Mouse (Mus musculus): ENCODE results near the gene Plxnb1. TPM values are rescaled to one million over a fixed set of nuclear protein-coding genes. Genes with fewer than 3 reads are reported as not detected.

The Plxnb1 gene
- total and polyA plus RNA-seq, 2 experiments from 2014 or later = 11.1 to 73.2 TPM

GRCm38 (mm10) chr9:109161941-109162340 is 66.8 kb downstream of the Plxnb1 start, which contains the start of gene Fbxw21:
Gene Fbxw21, minus strand, starts transcription at chr9:109162041.
- WGBS = 68% methylated on average over 3 of the region's 3 CpGs
- no peaks in the 10 kb centered on the region for H3K36me3 ChIP-seq (ENCODE audit: insufficient read depth, low read length)
- ATAC-seq (ENCODE audit: low FRiP score) (no peak), DNase-seq (ENCODE audit: low spot score) (no peak)
- no peak within 1 kb of the TSS for H3K27ac ChIP-seq (ENCODE audit: low read depth, low read length)
- H3K4me1 ChIP-seq (ENCODE audit: insufficient read depth, low read length) = no peaks in the 10 kb centered on the region
- no peaks in the 10 kb centered on the region for H3K27me3 ChIP-seq (ENCODE audit: insufficient read depth, low read length)
- TF ChIP-seq CTCF (IDR thresholded peaks at IDR 0.05) = no peak
- no peak within 1 kb of the TSS for H3K4me2 ChIP-seq (ENCODE audit: low read depth, low read length, poor library complexity, severe bottlenecking)
- H3K4me3 ChIP-seq (ENCODE audit: low read depth, low read length) = no peak within 1 kb of the TSS
- no peak within 1 kb of the TSS for H3K9ac ChIP-seq (replicated peaks; ENCODE audit: low read length, poor library complexity, severe bottlenecking)
- H3K9me3 ChIP-seq (ENCODE audit: low read length) = no peaks in the 10 kb centered on the region

DNA sequence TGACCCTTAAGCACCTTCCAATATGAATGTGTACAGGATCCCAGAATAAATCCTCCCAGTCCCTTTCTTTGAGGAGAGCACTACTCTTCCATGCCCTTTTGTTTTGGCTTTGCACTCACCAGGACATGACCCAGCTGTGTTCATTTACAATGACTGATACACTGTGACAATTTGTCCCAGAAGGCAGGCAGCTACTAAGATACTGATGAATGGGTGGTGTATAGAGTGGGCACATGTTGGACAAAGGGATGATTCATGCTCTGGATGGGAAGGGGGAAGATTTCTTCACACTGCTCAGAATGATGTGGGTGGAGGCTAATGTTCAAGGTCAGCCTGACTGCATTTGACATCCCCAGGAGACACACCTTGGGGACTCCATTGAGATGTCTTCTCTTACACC is 72.1 kb downstream of the Plxnb1 start:
- ATAC-seq (ENCODE audit: low FRiP score) (no peak), DNase-seq (ENCODE audit: low spot score) (no peak)
- H3K9ac ChIP-seq (replicated peaks; ENCODE audit: low read length, poor library complexity, severe bottlenecking) = no peak overlapping the region
- no peak overlapping the region for H3K4me2 ChIP-seq (ENCODE audit: low read depth, low read length, poor library complexity, severe bottlenecking)
- no peak overlapping the region for H3K27ac ChIP-seq (ENCODE audit: low read depth, low read length)
- H3K4me3 ChIP-seq (ENCODE audit: low read depth, low read length) = no peak overlapping the region
- no peaks in the 10 kb centered on the region for H3K4me1 ChIP-seq (ENCODE audit: insufficient read depth, low read length)
- no peak for TF ChIP-seq CTCF (IDR thresholded peaks at IDR 0.05)
- no peaks in the 10 kb centered on the region for H3K27me3 ChIP-seq (ENCODE audit: insufficient read depth, low read length)
- no peaks in the 10 kb centered on the region for H3K36me3 ChIP-seq (ENCODE audit: insufficient read depth, low read length)
- no peaks in the 10 kb centered on the region for H3K9me3 ChIP-seq (ENCODE audit: low read length)

Other genes with a start within 250 kb of the Plxnb1 start
- 18.0 and 20.2 TPM in 2 replicates for gene Slc26a6, start 242.1 kb upstream of the Plxnb1 start, total RNA-seq (2014; rRNA removed)
- gene Slc26a6, start 242.1 kb upstream of the Plxnb1 start, polyA plus RNA-seq (2015; fragmentation: Nextera tagmentation; extraction: Ambion mirVana) = 23.8 and 24.6 TPM in 2 replicates
- 0.88 and 1.6 TPM in 2 replicates for gene Tmem89, start 180.8 kb upstream of the Plxnb1 start, total RNA-seq (2014; rRNA removed)
- gene Tmem89, start 180.8 kb upstream of the Plxnb1 start, polyA plus RNA-seq (2015; fragmentation: Nextera tagmentation; extraction: Ambion mirVana) = 0.18 and 0.21 TPM in 2 replicates
- 407 and 456 TPM in 2 replicates for gene Uqcrc1, start 158.8 kb upstream of the Plxnb1 start, total RNA-seq (2014; rRNA removed)
- 522 and 562 TPM in 2 replicates for gene Uqcrc1, start 158.8 kb upstream of the Plxnb1 start, polyA plus RNA-seq (2015; fragmentation: Nextera tagmentation; extraction: Ambion mirVana)
- gene Col7a1, start 141.8 kb upstream of the Plxnb1 start, total RNA-seq (2014; rRNA removed) = 1.7 and 4.5 TPM in 2 replicates
- gene Col7a1, start 141.8 kb upstream of the Plxnb1 start, polyA plus RNA-seq (2015; fragmentation: Nextera tagmentation; extraction: Ambion mirVana) = 0.71 and 1.5 TPM in 2 replicates
- gene Ucn2, start 109.4 kb upstream of the Plxnb1 start, total RNA-seq (2014; rRNA removed) = not detected in 2 replicates
- gene Ucn2, start 109.4 kb upstream of the Plxnb1 start, polyA plus RNA-seq (2015; fragmentation: Nextera tagmentation; extraction: Ambion mirVana) = not detected in 2 replicates
- gene Pfkfb4, start 103.6 kb upstream of the Plxnb1 start, total RNA-seq (2014; rRNA removed) = 46.1 and 51.7 TPM in 2 replicates
- 24.1 and 28.6 TPM in 2 replicates for gene Pfkfb4, start 103.6 kb upstream of the Plxnb1 start, polyA plus RNA-seq (2015; fragmentation: Nextera tagmentation; extraction: Ambion mirVana)
- 79.7 and 80.6 TPM in 2 replicates for gene Shisa5, start 56.8 kb upstream of the Plxnb1 start, total RNA-seq (2014; rRNA removed)
- gene Shisa5, start 56.8 kb upstream of the Plxnb1 start, polyA plus RNA-seq (2015; fragmentation: Nextera tagmentation; extraction: Ambion mirVana) = 75.0 and 89.3 TPM in 2 replicates
- gene Trex1, start 35.7 kb upstream of the Plxnb1 start, total RNA-seq (2014; rRNA removed) = 22.5 and 28.1 TPM in 2 replicates
- gene Trex1, start 35.7 kb upstream of the Plxnb1 start, polyA plus RNA-seq (2015; fragmentation: Nextera tagmentation; extraction: Ambion mirVana) = 14.8 and 18.6 TPM in 2 replicates
- 34.7 and 35.1 TPM in 2 replicates for gene Atrip, start 21.3 kb upstream of the Plxnb1 start, total RNA-seq (2014; rRNA removed)
- 32.9 and 34.7 TPM in 2 replicates for gene Atrip, start 21.3 kb upstream of the Plxnb1 start, polyA plus RNA-seq (2015; fragmentation: Nextera tagmentation; extraction: Ambion mirVana)
- 6.9 and 7.4 TPM in 2 replicates for gene Ccdc51, start 12.9 kb upstream of the Plxnb1 start, total RNA-seq (2014; rRNA removed)
- 4.8 and 7.1 TPM in 2 replicates for gene Ccdc51, start 12.9 kb upstream of the Plxnb1 start, polyA plus RNA-seq (2015; fragmentation: Nextera tagmentation; extraction: Ambion mirVana)
- gene Tma7, start 12.8 kb upstream of the Plxnb1 start, total RNA-seq (2014; rRNA removed) = 129 and 162 TPM in 2 replicates
- gene Tma7, start 12.8 kb upstream of the Plxnb1 start, polyA plus RNA-seq (2015; fragmentation: Nextera tagmentation; extraction: Ambion mirVana) = 766 and 825 TPM in 2 replicates
- not detected in 2 replicates for gene Fbxw21, start 66.7 kb downstream of the Plxnb1 start, total RNA-seq (2014; rRNA removed)
- gene Fbxw21, start 66.7 kb downstream of the Plxnb1 start, polyA plus RNA-seq (2015; fragmentation: Nextera tagmentation; extraction: Ambion mirVana) = not detected in 2 replicates
- not detected in 2 replicates for gene Fbxw13, start 100.6 kb downstream of the Plxnb1 start, total RNA-seq (2014; rRNA removed)
- gene Fbxw13, start 100.6 kb downstream of the Plxnb1 start, polyA plus RNA-seq (2015; fragmentation: Nextera tagmentation; extraction: Ambion mirVana) = 0.16 TPM in 1 of 2 replicates, not detected in the other
- not detected in 2 replicates for gene Fbxw20, start 139.4 kb downstream of the Plxnb1 start, total RNA-seq (2014; rRNA removed)
- not detected in 2 replicates for gene Fbxw20, start 139.4 kb downstream of the Plxnb1 start, polyA plus RNA-seq (2015; fragmentation: Nextera tagmentation; extraction: Ambion mirVana)
- gene Fbxw14, start 192.3 kb downstream of the Plxnb1 start, total RNA-seq (2014; rRNA removed) = not detected in 2 replicates
- gene Fbxw14, start 192.3 kb downstream of the Plxnb1 start, polyA plus RNA-seq (2015; fragmentation: Nextera tagmentation; extraction: Ambion mirVana) = not detected in 2 replicates
- gene Fbxw28, start 244.3 kb downstream of the Plxnb1 start, total RNA-seq (2014; rRNA removed) = not detected in 2 replicates
- not detected in 2 replicates for gene Fbxw28, start 244.3 kb downstream of the Plxnb1 start, polyA plus RNA-seq (2015; fragmentation: Nextera tagmentation; extraction: Ambion mirVana)